Mouse (Mus musculus) adrenal gland, postnatal 14 days (tissue): Measurements from ENCODE around the gene Gm2115. TPM values are rescaled to one million over a fixed set of nuclear protein-coding genes. Genes with fewer than 3 reads are reported as not detected.

ENCODE experiments used
- DNase-seq: peaks from one replicate; pipeline ENCODE4 v3.0.0; 2021; ENCODE audit warnings: mixed read lengths
- long read RNA-seq, 2 experiments: library from polyadenylated mRNA; stranded (forward); transcript quantifications; one replicate each; pipeline ENCODE4 v2.0.0; 2021
- total RNA-seq: library from RNA; stranded (reverse); gene quantifications from 2 replicates; pipeline ENCODE4 v1.2.3, GENCODE M21; 2021

Gm2115 gene
- total RNA-seq: 15.2 and 18.6 TPM in 2 replicates
- long read RNA-seq, experiment 1, full-length matches to known transcripts: 4 of 9 reads
- long read RNA-seq, experiment 1, partial matches to known transcripts: 1 of 9 reads
- long read RNA-seq, experiment 1, other reads (novel, unspliced or antisense): 4 of 9 reads
- long read RNA-seq, experiment 2, full-length matches to known transcripts: 6 of 9 reads
- long read RNA-seq, experiment 2, partial matches to known transcripts: 0 of 9 reads
- long read RNA-seq, experiment 2, other reads (novel, unspliced or antisense): 3 of 9 reads

GRCm38 (mm10) chr7:84528796-84529533 lies at the start of gene Gm2115:
TSS of gene Gm2115 (plus strand) at chr7:84528954.
- DNase-seq: peak; percentile 83

GRCm38 (mm10) chr7:84483447-84484407 lies 45.0 kb upstream of the Gm2115 start:
- no peak for DNase-seq

- no peak for DNase-seq
Measured at GRCm38 (mm10) chr7:84486485-84486884, 42.3 kb upstream of the Gm2115 start.

- DNase-seq: no peak
Measured at GRCm38 (mm10) chr7:84503163-84503562, 25.6 kb upstream of the Gm2115 start.

- no peak for DNase-seq
Measured at GRCm38 (mm10) chr7:84518533-84519198, 10.1 kb upstream of the Gm2115 start.

- DNase-seq: no peak
Measured at GRCm38 (mm10) chr7:84521329-84521728, 7.4 kb upstream of the Gm2115 start.

- peak; percentile 18 for DNase-seq
Measured at GRCm38 (mm10) chr7:84522426-84522825, 6.3 kb upstream of the Gm2115 start.

- no peak for DNase-seq
Measured at GRCm38 (mm10) chr7:84526171-84526570, 2.6 kb upstream of the Gm2115 start.

- DNase-seq: no peak
Measured at GRCm38 (mm10) chr7:84532795-84533194, 4.0 kb downstream of the Gm2115 start.

GRCm38 (mm10) chr7:84534632-84535031 lies 5.9 kb downstream of the Gm2115 start:
- DNase-seq: no peak

GRCm38 (mm10) chr7:84544946-84545345 lies 16.2 kb downstream of the Gm2115 start:
- DNase-seq: no peak

GRCm38 (mm10) chr7:84546667-84547066 lies 17.9 kb downstream of the Gm2115 start:
- no peak for DNase-seq

GRCm38 (mm10) chr7:84551472-84551871 lies 22.7 kb downstream of the Gm2115 start:
- DNase-seq: no peak

- DNase-seq: no peak
Measured at GRCm38 (mm10) chr7:84555294-84555693, 26.5 kb downstream of the Gm2115 start.

GRCm38 (mm10) chr7:84557332-84557731 lies 28.6 kb downstream of the Gm2115 start:
- DNase-seq: no peak

GRCm38 (mm10) chr7:84560500-84560899 lies 31.7 kb downstream of the Gm2115 start:
- no peak for DNase-seq

GRCm38 (mm10) chr7:84564236-84564635 lies 35.5 kb downstream of the Gm2115 start:
- DNase-seq: no peak

GRCm38 (mm10) chr7:84566200-84566599 lies 37.4 kb downstream of the Gm2115 start:
- no peak for DNase-seq

GRCm38 (mm10) chr7:84577034-84577433 lies 48.3 kb downstream of the Gm2115 start:
- no peak for DNase-seq

- no peak for DNase-seq
Measured at GRCm38 (mm10) chr7:84578841-84579240, 50.1 kb downstream of the Gm2115 start.

GRCm38 (mm10) chr7:84579769-84580168 lies 51.0 kb downstream of the Gm2115 start:
- DNase-seq: no peak

GRCm38 (mm10) chr7:84585086-84585485 lies 56.3 kb downstream of the Gm2115 start:
- no peak for DNase-seq
